Mouse (Mus musculus) hindbrain, embryonic 13.5 days (tissue): Measurements from ENCODE around the gene Rnf113a2. TPM values are rescaled to one million over a fixed set of nuclear protein-coding genes. Genes with fewer than 3 reads are reported as not detected.

Source experiments
- ATAC-seq: fragments of 200-750 bp; cut with Nextera tagmentation; 2 replicates; pipeline ENCODE4 v1.8.0; 2017; ENCODE audit warnings: moderate TSS enrichment; ENCODE audit not compliant: low FRiP score
- H3K27ac ChIP-seq: fragments of 300-500 bp; sonication (generic); 2 replicates; pipeline ENCODE4 v1.5.1; 2015; ENCODE audit warnings: inconsistent platforms, mild to moderate bottlenecking, moderate library complexity
- H3K27me3 ChIP-seq: fragments of 300-500 bp; sonication (generic); 2 replicates; pipeline ENCODE4 v1.6.1; 2015; ENCODE audit warnings: mild to moderate bottlenecking, inconsistent platforms
- H3K36me3 ChIP-seq: fragments of 300-500 bp; sonication (generic); 2 replicates; pipeline ENCODE4 v1.6.1; 2015; ENCODE audit warnings: mild to moderate bottlenecking, inconsistent platforms
- H3K4me1 ChIP-seq: fragments of 300-500 bp; sonication (generic); replicated peaks from 2 replicates; pipeline ENCODE4 v1.6.1; 2015; ENCODE audit warnings: inconsistent platforms
- H3K4me2 ChIP-seq: fragments of 300-500 bp; sonication (generic); 2 replicates; pipeline ENCODE4 v1.6.1; 2015; ENCODE audit warnings: inconsistent platforms, mild to moderate bottlenecking, moderate library complexity
- H3K4me3 ChIP-seq: fragments of 300-500 bp; sonication (generic); 2 replicates; pipeline ENCODE4 v1.5.1; 2015; ENCODE audit warnings: mild to moderate bottlenecking, inconsistent platforms
- H3K9ac ChIP-seq: fragments of 300-500 bp; sonication (generic); 2 replicates; pipeline ENCODE4 v1.6.1; 2015; ENCODE audit warnings: mild to moderate bottlenecking, inconsistent platforms
- H3K9me3 ChIP-seq: fragments of 300-500 bp; sonication (generic); 2 replicates; pipeline ENCODE4 v1.6.1; 2016; ENCODE audit warnings: inconsistent platforms
- WGBS: fragments of 180-500 bp; shearing (Covaris S2); methylation state at CpG from one replicate; pipeline ENCODE4 v1.1.7; 2015; 5-methylcytosine and 5-hydroxymethylcytosine counted together
- polyA plus RNA-seq: library from polyadenylated mRNA; unstranded; fragments of >200 nt; fragmentation: Nextera tagmentation; extraction: Ambion mirVana; gene quantifications from 2 replicates; pipeline ENCODE4 v1.2.1, GENCODE M21; 2015

Gene Rnf113a2
- polyA plus RNA-seq, 1 experiment from 2014 or later: 28.5 TPM

- Histone ChIP-seq H3K4me2 (no peak overlapping the region), H3K4me3 (no peak overlapping the region), H3K9me3 (no peaks in the 10 kb centered on the region), H3K27ac (no peak overlapping the region), H3K4me1 (no peaks in the 10 kb centered on the region), H3K9ac (no peak overlapping the region), H3K27me3 (0 out of 2 replicates have a peak, but pooled peaks cover 2% of the 10 kb centered on the region), H3K36me3 (no peaks in the 10 kb centered on the region)
- 63% methylated on average over 3 of the region's 3 CpGs for WGBS
- no peak for ATAC-seq
Measured at GRCm38 (mm10) chr12:84423990-84424389, 7.0 kb downstream of the Rnf113a2 start.

GRCm38 (mm10) chr12:84429825-84430224 is 12.8 kb downstream of the Rnf113a2 start:
- no peak for ATAC-seq
- no peak overlapping the region for H3K9ac ChIP-seq
- H3K4me3 ChIP-seq: no peak overlapping the region
- no peak overlapping the region for H3K4me2 ChIP-seq
- H3K4me1 ChIP-seq: no peaks in the 10 kb centered on the region
- H3K9me3 ChIP-seq: no peaks in the 10 kb centered on the region
- peaks cover 36% of the 10 kb centered on the region for H3K36me3 ChIP-seq
- H3K27ac ChIP-seq: no peak overlapping the region
- H3K27me3 ChIP-seq: no peaks in the 10 kb centered on the region
- 96% methylated on average over 2 of the region's 2 CpGs for WGBS

- ATAC-seq: no peak
- no peak overlapping the region for H3K27ac ChIP-seq
- no peak overlapping the region for H3K4me3 ChIP-seq
- H3K36me3 ChIP-seq: peaks cover 26% of the 10 kb centered on the region
- H3K9ac ChIP-seq: no peak overlapping the region
- H3K9me3 ChIP-seq: no peaks in the 10 kb centered on the region
- no peaks in the 10 kb centered on the region for H3K4me1 ChIP-seq
- 83% methylated on average over 2 of the region's 2 CpGs for WGBS
- H3K27me3 ChIP-seq: no peaks in the 10 kb centered on the region
- no peak overlapping the region for H3K4me2 ChIP-seq
Measured at GRCm38 (mm10) chr12:84438697-84439096, 21.7 kb downstream of the Rnf113a2 start.

- no peak overlapping the region for H3K27ac ChIP-seq
- 77% methylated on average over 4 of the region's 4 CpGs for WGBS
- H3K36me3 ChIP-seq: peaks cover 7% of the 10 kb centered on the region
- H3K4me3 ChIP-seq: no peak overlapping the region
- no peaks in the 10 kb centered on the region for H3K4me1 ChIP-seq
- H3K27me3 ChIP-seq: 0 out of 2 replicates have a peak, but pooled peaks cover 12% of the 10 kb centered on the region
- no peak overlapping the region for H3K9ac ChIP-seq
- ATAC-seq: no peak
- H3K9me3 ChIP-seq: no peaks in the 10 kb centered on the region
- H3K4me2 ChIP-seq: no peak overlapping the region
Measured at GRCm38 (mm10) chr12:84442526-84442925, 25.5 kb downstream of the Rnf113a2 start.

- 74% methylated on average over 1 of the region's 1 CpGs for WGBS
- no peak overlapping the region for H3K4me2 ChIP-seq
- H3K9ac ChIP-seq: no peak overlapping the region
- peaks cover 15% of the 10 kb centered on the region for H3K4me1 ChIP-seq
- H3K9me3 ChIP-seq: no peaks in the 10 kb centered on the region
- peaks cover 23% of the 10 kb centered on the region for H3K27me3 ChIP-seq
- no peak for ATAC-seq
- H3K36me3 ChIP-seq: no peaks in the 10 kb centered on the region
- no peak overlapping the region for H3K4me3 ChIP-seq
- no peak overlapping the region for H3K27ac ChIP-seq
Measured at GRCm38 (mm10) chr12:84447386-84447785, 30.4 kb downstream of the Rnf113a2 start.

- Histone ChIP-seq H3K36me3 (no peaks in the 10 kb centered on the region), H3K4me1 (peaks cover 23% of the 10 kb centered on the region), H3K9ac (no peak overlapping the region), H3K27me3 (peaks cover 23% of the 10 kb centered on the region), H3K4me2 (no peak overlapping the region), H3K4me3 (no peak overlapping the region), H3K9me3 (no peaks in the 10 kb centered on the region), H3K27ac (no peak overlapping the region)
- no peak for ATAC-seq
- 86% methylated on average over 6 of the region's 6 CpGs for WGBS
Measured at GRCm38 (mm10) chr12:84448181-84448580, 31.2 kb downstream of the Rnf113a2 start.

GRCm38 (mm10) chr12:84449887-84450286 is 32.9 kb downstream of the Rnf113a2 start:
- no peaks in the 10 kb centered on the region for H3K36me3 ChIP-seq
- H3K27me3 ChIP-seq: peaks cover 23% of the 10 kb centered on the region
- no peaks in the 10 kb centered on the region for H3K9me3 ChIP-seq
- no peak for ATAC-seq
- H3K4me2 ChIP-seq: peak overlapping the region; percentile 98
- peaks cover 23% of the 10 kb centered on the region for H3K4me1 ChIP-seq
- H3K27ac ChIP-seq: no peak overlapping the region
- peak overlapping the region; percentile 80 for H3K4me3 ChIP-seq
- H3K9ac ChIP-seq: 0 out of 2 replicates have a peak overlapping the region, but pooled peaks have one; percentile 77
- 51% methylated on average over 10 of the region's 10 CpGs for WGBS

GRCm38 (mm10) chr12:84450351-84450717 is 33.3 kb downstream of the Rnf113a2 start:
- H3K4me3 ChIP-seq: peak overlapping the region; percentile 80
- H3K4me1 ChIP-seq: peaks cover 23% of the 10 kb centered on the region
- ATAC-seq: no peak
- no peaks in the 10 kb centered on the region for H3K9me3 ChIP-seq
- H3K27me3 ChIP-seq: peaks cover 23% of the 10 kb centered on the region
- 0% methylated on average over 6 of the region's 6 CpGs for WGBS
- H3K27ac ChIP-seq: peak overlapping the region; percentile 82
- H3K4me2 ChIP-seq: peak overlapping the region; percentile 98
- H3K9ac ChIP-seq: peak overlapping the region; percentile 77
- no peaks in the 10 kb centered on the region for H3K36me3 ChIP-seq

- Histone ChIP-seq H3K9ac (peak within 1 kb of the TSS; percentile 78), H3K36me3 (no peaks in the 10 kb centered on the region), H3K4me1 (peaks cover 23% of the 10 kb centered on the region), H3K4me2 (peak within 1 kb of the TSS; percentile 98), H3K9me3 (no peaks in the 10 kb centered on the region), H3K27ac (peak within 1 kb of the TSS; percentile 82), H3K4me3 (peak within 1 kb of the TSS; percentile 80), H3K27me3 (peaks cover 23% of the 10 kb centered on the region)
- ATAC-seq: peak; percentile 98
- under 1% methylated on average over 49 of the region's 49 CpGs for WGBS
Measured at GRCm38 (mm10) chr12:84450718-84451646, 34.0 kb downstream of the Rnf113a2 start, which contains the start of the genes Aldh6a1 and Lin52. TSS of gene Aldh6a1 (minus strand) at chr12:84451004. TSS of gene Lin52 (plus strand) at chr12:84451422.

- Histone ChIP-seq H3K9ac (peak overlapping the region; percentile 78), H3K4me2 (peak overlapping the region; percentile 98), H3K9me3 (no peaks in the 10 kb centered on the region), H3K27me3 (peaks cover 16% of the 10 kb centered on the region), H3K4me1 (peaks cover 23% of the 10 kb centered on the region), H3K4me3 (peak overlapping the region; percentile 80), H3K27ac (peak overlapping the region; percentile 74), H3K36me3 (no peaks in the 10 kb centered on the region)
- WGBS: 2% methylated on average over 11 of the region's 11 CpGs
- no peak for ATAC-seq
Measured at GRCm38 (mm10) chr12:84451801-84452200, 34.8 kb downstream of the Rnf113a2 start.

- Histone ChIP-seq H3K36me3 (peaks cover 31% of the 10 kb centered on the region), H3K4me1 (peaks cover 12% of the 10 kb centered on the region), H3K4me3 (no peak overlapping the region), H3K9ac (no peak overlapping the region), H3K27ac (no peak overlapping the region), H3K9me3 (no peaks in the 10 kb centered on the region), H3K27me3 (no peaks in the 10 kb centered on the region), H3K4me2 (no peak overlapping the region)
- 93% methylated on average over 3 of the region's 3 CpGs for WGBS
- no peak for ATAC-seq
Measured at GRCm38 (mm10) chr12:84456911-84457310, 39.9 kb downstream of the Rnf113a2 start.

GRCm38 (mm10) chr12:84459845-84460244 is 42.8 kb downstream of the Rnf113a2 start:
- H3K36me3 ChIP-seq: peaks cover 55% of the 10 kb centered on the region
- no peak overlapping the region for H3K9ac ChIP-seq
- no peaks in the 10 kb centered on the region for H3K9me3 ChIP-seq
- WGBS: 72% methylated on average over 1 of the region's 1 CpGs
- no peaks in the 10 kb centered on the region for H3K27me3 ChIP-seq
- no peak overlapping the region for H3K27ac ChIP-seq
- H3K4me3 ChIP-seq: no peak overlapping the region
- no peaks in the 10 kb centered on the region for H3K4me1 ChIP-seq
- ATAC-seq: no peak
- no peak overlapping the region for H3K4me2 ChIP-seq
